Mouse (Mus musculus) heart, embryonic 12.5 days (tissue): ENCODE data around the gene Gm5460. TPM values are rescaled to one million over a fixed set of nuclear protein-coding genes. Genes with fewer than 3 reads are reported as not detected.

Source experiments
- ATAC-seq: fragments of 200-750 bp; cut with Nextera tagmentation; 2 replicates; pipeline ENCODE4 v1.8.0; 2017; ENCODE audit warnings: moderate TSS enrichment, moderate library complexity; ENCODE audit not compliant: insufficient number of reproducible peaks, low FRiP score
- H3K27ac ChIP-seq: fragments of 300-500 bp; sonication (generic); 2 replicates; pipeline ENCODE4 v1.5.1; 2016; ENCODE audit warnings: mild to moderate bottlenecking, moderate library complexity; ENCODE audit not compliant: poor library complexity, severe bottlenecking
- H3K27me3 ChIP-seq: fragments of 300-500 bp; sonication (generic); replicated peaks from 2 replicates; pipeline ENCODE4 v1.6.1; 2016; ENCODE audit warnings: mild to moderate bottlenecking, moderate library complexity
- H3K36me3 ChIP-seq: fragments of 300-500 bp; sonication (generic); 2 replicates; pipeline ENCODE4 v1.6.1; 2016; ENCODE audit warnings: mild to moderate bottlenecking, moderate library complexity
- H3K4me1 ChIP-seq: fragments of 300-500 bp; sonication (generic); replicated peaks from 2 replicates; pipeline ENCODE4 v1.6.1; 2016; ENCODE audit warnings: mild to moderate bottlenecking
- H3K4me2 ChIP-seq: fragments of 300-500 bp; sonication (generic); 2 replicates; pipeline ENCODE4 v1.6.1; 2016; ENCODE audit warnings: mild to moderate bottlenecking, moderate library complexity
- H3K4me3 ChIP-seq: fragments of 300-500 bp; sonication (generic); 2 replicates; pipeline ENCODE4 v1.5.1; 2016; ENCODE audit warnings: mild to moderate bottlenecking
- H3K9ac ChIP-seq: fragments of 300-500 bp; sonication (generic); 2 replicates; pipeline ENCODE4 v1.6.1; 2016; ENCODE audit warnings: mild to moderate bottlenecking, moderate library complexity
- H3K9me3 ChIP-seq: fragments of 300-500 bp; sonication (generic); replicated peaks from 2 replicates; pipeline ENCODE4 v1.6.1; 2016; ENCODE audit warnings: mild to moderate bottlenecking, moderate library complexity
- WGBS: fragments of 180-500 bp; shearing (Covaris S2); methylation state at CpG from one replicate; pipeline ENCODE4 v1.1.7; 2016; 5-methylcytosine and 5-hydroxymethylcytosine counted together
- polyA plus RNA-seq: library from polyadenylated mRNA; unstranded; fragments of >200 nt; fragmentation: Nextera tagmentation; extraction: Ambion mirVana; gene quantifications from 2 replicates; pipeline ENCODE4 v1.2.1, GENCODE M21; 2016

Gene Gm5460
- polyA plus RNA-seq, 1 experiment from 2014 or later: not detected

GRCm38 (mm10) chr14:34075346-34075745 lies 58.8 kb downstream of the Gm5460 start:
- WGBS: 42% methylated on average over 4 of the region's 4 CpGs
- no peak overlapping the region for H3K27ac ChIP-seq

GRCm38 (mm10) chr14:34077222-34077621 lies 60.7 kb downstream of the Gm5460 start:
- no peaks in the 10 kb centered on the region for H3K27me3 ChIP-seq
- WGBS: 72% methylated on average over 5 of the region's 5 CpGs
- no peak overlapping the region for H3K9ac ChIP-seq
- no peak overlapping the region for H3K27ac ChIP-seq
- H3K4me2 ChIP-seq: no peak overlapping the region
- no peak overlapping the region for H3K4me3 ChIP-seq
- no peak for ATAC-seq
- H3K36me3 ChIP-seq: no peaks in the 10 kb centered on the region
- H3K9me3 ChIP-seq: no peaks in the 10 kb centered on the region
- H3K4me1 ChIP-seq: peaks cover 8% of the 10 kb centered on the region; the same call in 1 of the 2 replicates

More at GRCm38 (mm10) chr14:34075346-34075745, 58.8 kb downstream of the Gm5460 start:
- Histone ChIP-seq H3K4me2 (no peak overlapping the region), H3K9ac (no peak overlapping the region), H3K4me3 (no peak overlapping the region), H3K36me3 (no peaks in the 10 kb centered on the region), H3K4me1 (peaks cover 15% of the 10 kb centered on the region), H3K27me3 (no peaks in the 10 kb centered on the region), H3K9me3 (no peaks in the 10 kb centered on the region)
- ATAC-seq: no peak

- no peak for ATAC-seq
- Histone ChIP-seq H3K9ac (no peak overlapping the region), H3K4me3 (no peak overlapping the region), H3K4me1 (peaks cover 5% of the 10 kb centered on the region; the same call in 1 of the 2 replicates), H3K36me3 (no peaks in the 10 kb centered on the region), H3K27ac (no peak overlapping the region), H3K27me3 (no peaks in the 10 kb centered on the region; the same call in 1 of the 2 replicates), H3K9me3 (no peaks in the 10 kb centered on the region), H3K4me2 (no peak overlapping the region)
- WGBS: 64% methylated on average over 4 of the region's 4 CpGs
These were observed 61.7 kb downstream of the Gm5460 start for GRCm38 (mm10) chr14:34078293-34078692.

- Histone ChIP-seq H3K4me1 (no peaks in the 10 kb centered on the region), H3K4me3 (no peak overlapping the region), H3K9ac (no peak overlapping the region), H3K9me3 (no peaks in the 10 kb centered on the region), H3K4me2 (peak overlapping the region; percentile 32; the same call in 1 of the 2 replicates), H3K27ac (no peak overlapping the region), H3K36me3 (no peaks in the 10 kb centered on the region), H3K27me3 (no peaks in the 10 kb centered on the region; the same call in 1 of the 2 replicates)
- peak; percentile 16; the same call in 1 of the 2 replicates for ATAC-seq
- 11% methylated on average over 11 of the region's 11 CpGs for WGBS
These were observed 63.9 kb downstream of the Gm5460 start for GRCm38 (mm10) chr14:34080321-34080997.

GRCm38 (mm10) chr14:34085731-34086130 lies 69.2 kb downstream of the Gm5460 start, which contains the start of gene Anxa8:
Anxa8 (plus strand) TSS chr14:34085981.
- no peaks in the 10 kb centered on the region for H3K36me3 ChIP-seq
- H3K27ac ChIP-seq: no peak within 1 kb of the TSS
- no peak within 1 kb of the TSS for H3K9ac ChIP-seq
- H3K4me2 ChIP-seq: no peak within 1 kb of the TSS
- WGBS: 64% methylated on average over 4 of the region's 4 CpGs
- no peaks in the 10 kb centered on the region for H3K4me1 ChIP-seq
- H3K9me3 ChIP-seq: no peaks in the 10 kb centered on the region
- no peak within 1 kb of the TSS for H3K4me3 ChIP-seq
- no peaks in the 10 kb centered on the region; the same call in 1 of the 2 replicates for H3K27me3 ChIP-seq
- no peak for ATAC-seq

DNA sequence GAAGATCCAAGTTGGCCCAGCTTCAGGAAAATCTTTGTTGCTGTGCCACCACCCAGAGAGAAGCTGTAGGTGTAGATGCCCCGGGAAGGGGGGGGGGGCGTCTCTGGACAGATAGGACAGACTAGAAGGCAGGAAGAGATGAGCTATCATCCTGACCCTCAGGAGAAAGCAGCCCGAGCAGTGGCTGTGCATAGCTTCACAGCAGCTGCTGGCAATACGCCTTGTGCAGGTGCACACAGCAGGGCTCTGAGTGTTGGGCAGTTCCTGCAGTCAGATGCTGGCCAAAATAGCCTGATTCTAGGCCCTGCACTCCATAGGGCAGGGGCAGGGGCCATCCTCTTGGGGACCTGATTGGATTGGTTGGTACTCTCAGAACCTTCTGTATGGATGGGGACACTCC lies 70.2 kb downstream of the Gm5460 start:
- Histone ChIP-seq H3K9me3 (no peaks in the 10 kb centered on the region), H3K4me3 (no peak overlapping the region), H3K4me2 (no peak overlapping the region), H3K9ac (no peak overlapping the region), H3K4me1 (no peaks in the 10 kb centered on the region), H3K27ac (no peak overlapping the region), H3K36me3 (no peaks in the 10 kb centered on the region), H3K27me3 (no peaks in the 10 kb centered on the region; the same call in 1 of the 2 replicates)
- 75% methylated on average over 4 of the region's 4 CpGs for WGBS
- no peak for ATAC-seq

DNA sequence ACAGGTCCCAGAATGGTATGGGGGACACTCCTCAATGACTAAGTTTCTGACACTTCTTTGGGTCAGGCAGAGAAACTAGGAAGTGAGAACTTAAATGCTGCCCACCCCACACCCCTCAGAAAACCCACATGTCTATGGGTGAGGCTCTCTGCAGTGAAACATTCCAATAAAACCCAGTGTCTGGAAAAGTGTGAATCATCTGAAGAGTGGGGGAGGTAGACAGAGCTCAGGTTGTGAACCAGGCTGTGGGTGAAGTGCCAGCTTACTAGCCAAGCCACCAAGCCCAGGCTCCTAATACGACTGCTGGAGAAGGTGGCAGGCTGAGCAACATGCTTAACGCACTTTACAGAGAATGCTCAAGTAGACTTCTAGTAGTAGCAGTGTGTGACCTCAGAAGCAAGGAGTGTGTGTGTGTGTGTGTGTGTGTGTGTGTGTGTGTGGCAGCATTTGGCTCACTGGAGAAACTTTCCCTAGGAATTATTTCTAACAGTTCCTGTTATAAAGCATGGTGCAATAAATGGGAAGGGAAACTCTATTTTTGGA lies 71.4 kb downstream of the Gm5460 start:
- Histone ChIP-seq H3K9me3 (no peaks in the 10 kb centered on the region), H3K36me3 (no peaks in the 10 kb centered on the region), H3K27me3 (no peaks in the 10 kb centered on the region), H3K4me3 (no peak overlapping the region), H3K9ac (no peak overlapping the region), H3K4me1 (no peaks in the 10 kb centered on the region), H3K4me2 (no peak overlapping the region), H3K27ac (no peak overlapping the region)
- no peak for ATAC-seq
- WGBS: 70% methylated on average over 2 of the region's 2 CpGs

DNA sequence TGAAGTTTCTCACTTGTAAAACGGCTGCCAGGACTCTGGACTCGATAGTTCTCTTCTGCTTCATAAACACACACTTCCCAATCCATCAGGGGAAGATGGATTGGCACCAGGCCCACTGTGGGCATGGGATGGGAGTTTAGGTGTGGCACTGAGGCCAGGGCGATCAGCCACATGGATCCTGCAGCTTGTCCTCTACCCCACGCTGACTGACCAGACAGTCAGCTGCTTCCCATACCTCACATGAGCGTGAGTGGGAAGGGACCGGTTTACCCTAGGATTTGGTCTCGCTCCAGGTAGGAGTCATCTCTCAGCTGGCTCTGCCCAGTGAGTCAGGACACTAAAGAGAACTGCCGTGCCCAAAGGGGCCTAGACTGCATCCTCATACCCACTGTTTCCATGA lies 73.2 kb downstream of the Gm5460 start:
- ATAC-seq: no peak
- H3K27ac ChIP-seq: no peak overlapping the region
- H3K9me3 ChIP-seq: no peaks in the 10 kb centered on the region
- no peak overlapping the region for H3K9ac ChIP-seq
- no peaks in the 10 kb centered on the region for H3K36me3 ChIP-seq
- H3K4me3 ChIP-seq: no peak overlapping the region
- WGBS: 74% methylated on average over 8 of the region's 8 CpGs
- no peak overlapping the region for H3K4me2 ChIP-seq
- no peaks in the 10 kb centered on the region for H3K27me3 ChIP-seq
- no peaks in the 10 kb centered on the region for H3K4me1 ChIP-seq

GRCm38 (mm10) chr14:34091475-34091874 lies 74.9 kb downstream of the Gm5460 start:
- Histone ChIP-seq H3K27me3 (no peaks in the 10 kb centered on the region), H3K4me3 (no peak overlapping the region), H3K27ac (no peak overlapping the region), H3K36me3 (no peaks in the 10 kb centered on the region), H3K9me3 (no peaks in the 10 kb centered on the region), H3K4me1 (no peaks in the 10 kb centered on the region), H3K9ac (no peak overlapping the region), H3K4me2 (no peak overlapping the region)
- ATAC-seq: no peak
- WGBS: 76% methylated on average over 5 of the region's 5 CpGs

GRCm38 (mm10) chr14:34092856-34093255 lies 76.3 kb downstream of the Gm5460 start:
- Histone ChIP-seq H3K4me1 (no peaks in the 10 kb centered on the region), H3K27me3 (no peaks in the 10 kb centered on the region), H3K9ac (no peak overlapping the region), H3K9me3 (no peaks in the 10 kb centered on the region), H3K4me2 (no peak overlapping the region), H3K27ac (no peak overlapping the region), H3K4me3 (no peak overlapping the region), H3K36me3 (no peaks in the 10 kb centered on the region)
- no peak for ATAC-seq
- 90% methylated on average over 1 of the region's 1 CpGs for WGBS

DNA sequence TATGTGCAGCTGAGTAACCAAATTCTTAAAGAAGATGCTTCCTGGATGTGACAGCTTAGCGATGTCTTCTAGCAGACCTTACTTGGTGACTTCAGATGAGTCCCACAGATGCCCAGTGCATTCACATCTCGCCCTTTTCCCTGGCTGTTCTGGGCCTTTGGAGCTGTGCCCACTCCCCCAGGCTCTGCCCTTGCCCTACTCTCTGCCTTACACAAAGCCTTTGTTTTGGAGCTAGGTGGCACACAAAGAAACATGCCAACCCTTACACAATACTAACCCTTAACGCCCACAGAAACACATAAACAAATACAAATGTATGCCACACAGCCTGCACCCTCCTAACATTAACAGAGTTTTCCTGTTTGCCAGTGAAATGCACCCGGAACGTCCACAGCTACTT lies 79.6 kb downstream of the Gm5460 start:
- H3K4me2 ChIP-seq: no peak overlapping the region
- no peaks in the 10 kb centered on the region for H3K36me3 ChIP-seq
- no peak overlapping the region for H3K9ac ChIP-seq
- no peak for ATAC-seq
- H3K27me3 ChIP-seq: no peaks in the 10 kb centered on the region
- H3K27ac ChIP-seq: no peak overlapping the region
- no peaks in the 10 kb centered on the region for H3K9me3 ChIP-seq
- H3K4me1 ChIP-seq: no peaks in the 10 kb centered on the region
- H3K4me3 ChIP-seq: no peak overlapping the region
- 68% methylated on average over 5 of the region's 5 CpGs for WGBS
